Mouse (Mus musculus): ENCODE results near the gene Cacna1a. TPM values are rescaled to one million over a fixed set of nuclear protein-coding genes. Genes with fewer than 3 reads are reported as not detected.

Gene Cacna1a
- polyA plus RNA-seq, 1 experiment from 2014 or later, result 15.0 TPM

Other genes starting within 250 kb of the Cacna1a start
- gene Cc2d1a, start 240.5 kb upstream of the Cacna1a start, polyA plus RNA-seq (2016; fragmentation: Nextera tagmentation; extraction: Ambion mirVana), result 19.0 and 19.5 TPM in 2 replicates
- gene 4930432K21Rik, start 240.4 kb upstream of the Cacna1a start, polyA plus RNA-seq (2016; fragmentation: Nextera tagmentation; extraction: Ambion mirVana), result 2.4 TPM in 2 replicates
- 4.5 and 8.3 TPM in 2 replicates for gene Nanos3, start 203.2 kb upstream of the Cacna1a start, polyA plus RNA-seq (2016; fragmentation: Nextera tagmentation; extraction: Ambion mirVana)
- gene Zswim4, start 151.4 kb upstream of the Cacna1a start, polyA plus RNA-seq (2016; fragmentation: Nextera tagmentation; extraction: Ambion mirVana), result 55.3 and 55.7 TPM in 2 replicates
- 268 TPM in 2 replicates for gene D8Ertd738e, start 138.7 kb upstream of the Cacna1a start, polyA plus RNA-seq (2016; fragmentation: Nextera tagmentation; extraction: Ambion mirVana)
- gene Mri1, start 131.1 kb upstream of the Cacna1a start, polyA plus RNA-seq (2016; fragmentation: Nextera tagmentation; extraction: Ambion mirVana), result 61.0 and 63.6 TPM in 2 replicates
- gene Ccdc130, start 118.1 kb upstream of the Cacna1a start, polyA plus RNA-seq (2016; fragmentation: Nextera tagmentation; extraction: Ambion mirVana), result 24.3 and 25.1 TPM in 2 replicates